Mouse (Mus musculus) thymus, postnatal 36 days (tissue): Measurements from ENCODE around the gene Zmynd10.

Source experiments
- DNase-seq, 2 experiments: peaks; one replicate each; pipeline ENCODE4 v3.0.0; 2022; ENCODE audit warnings: mixed read lengths in 2 of 2

Gene Zmynd10

DNA sequence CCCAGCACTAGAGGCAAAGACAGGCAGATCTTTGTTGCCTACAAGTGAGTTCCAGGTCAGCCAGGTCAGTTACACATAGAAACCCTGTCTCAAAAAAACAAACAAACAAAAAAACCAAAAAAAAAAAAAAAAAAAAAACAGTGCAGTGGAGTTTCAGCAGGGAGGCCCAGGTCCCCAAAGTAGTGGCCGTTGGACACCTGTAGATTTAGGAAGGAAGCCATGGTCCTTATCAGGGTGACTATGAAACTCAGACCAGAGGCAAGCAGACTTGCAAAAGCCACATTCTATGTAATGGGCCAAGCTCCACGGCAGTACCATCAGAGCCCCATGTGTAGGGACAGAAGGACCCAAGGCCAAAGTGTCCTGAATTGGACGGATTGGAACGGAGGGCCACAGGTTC is 34.5 kb downstream of the Zmynd10 start:
- no peak for DNase-seq

DNA sequence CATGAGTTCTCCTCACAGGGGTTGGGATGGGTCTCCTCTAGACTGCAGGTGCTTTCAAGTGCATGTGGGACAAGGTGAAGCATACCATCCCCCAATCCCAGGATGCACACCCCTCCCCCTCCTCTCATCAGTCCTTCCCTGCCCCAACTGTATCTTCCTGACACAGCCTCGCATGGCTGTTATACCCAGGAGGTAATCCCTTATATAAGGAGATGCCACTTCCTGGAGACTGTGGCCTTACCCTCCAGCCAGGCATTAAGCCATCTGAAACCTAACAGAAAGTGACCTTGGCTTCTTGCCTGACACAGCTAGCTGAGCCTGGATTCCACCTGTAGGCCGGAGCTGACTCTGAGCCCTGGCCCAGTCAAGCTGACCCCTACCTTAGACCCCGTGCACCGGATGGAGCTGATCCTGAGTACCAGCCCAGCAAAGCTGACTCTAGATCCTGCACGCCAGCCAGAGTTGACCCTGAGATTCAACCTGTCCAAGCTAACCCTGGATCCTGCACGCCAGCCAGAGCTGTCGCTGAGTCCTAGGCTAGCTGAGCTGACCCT is 35.5 kb downstream of the Zmynd10 start:
- DNase-seq, result no peak

GRCm38 (mm10) chr9:107583174-107583573 is 36.1 kb downstream of the Zmynd10 start:
- DNase-seq, result no peak

DNA sequence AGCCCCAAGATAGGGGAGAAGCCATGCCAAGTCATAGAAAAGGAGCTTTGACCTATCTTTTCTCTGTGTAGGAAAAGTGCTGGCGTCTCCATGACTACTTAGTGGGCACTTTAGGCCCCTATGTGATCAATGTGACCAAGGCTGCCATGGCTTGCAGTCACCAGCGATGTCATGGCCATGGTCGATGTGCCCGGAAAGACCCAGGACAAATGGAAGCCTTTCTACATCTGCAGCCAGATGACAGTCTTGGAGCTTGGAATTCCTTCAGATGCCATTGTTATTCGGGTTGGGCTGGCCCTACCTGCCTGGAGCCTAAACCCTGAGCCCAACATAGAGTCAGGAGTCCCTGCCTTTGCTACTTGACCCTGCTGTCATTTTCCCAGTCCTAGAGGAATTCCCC is 39.4 kb downstream of the Zmynd10 start:
- peak in 1 of 2 experiments; percentile 23 for DNase-seq

DNA sequence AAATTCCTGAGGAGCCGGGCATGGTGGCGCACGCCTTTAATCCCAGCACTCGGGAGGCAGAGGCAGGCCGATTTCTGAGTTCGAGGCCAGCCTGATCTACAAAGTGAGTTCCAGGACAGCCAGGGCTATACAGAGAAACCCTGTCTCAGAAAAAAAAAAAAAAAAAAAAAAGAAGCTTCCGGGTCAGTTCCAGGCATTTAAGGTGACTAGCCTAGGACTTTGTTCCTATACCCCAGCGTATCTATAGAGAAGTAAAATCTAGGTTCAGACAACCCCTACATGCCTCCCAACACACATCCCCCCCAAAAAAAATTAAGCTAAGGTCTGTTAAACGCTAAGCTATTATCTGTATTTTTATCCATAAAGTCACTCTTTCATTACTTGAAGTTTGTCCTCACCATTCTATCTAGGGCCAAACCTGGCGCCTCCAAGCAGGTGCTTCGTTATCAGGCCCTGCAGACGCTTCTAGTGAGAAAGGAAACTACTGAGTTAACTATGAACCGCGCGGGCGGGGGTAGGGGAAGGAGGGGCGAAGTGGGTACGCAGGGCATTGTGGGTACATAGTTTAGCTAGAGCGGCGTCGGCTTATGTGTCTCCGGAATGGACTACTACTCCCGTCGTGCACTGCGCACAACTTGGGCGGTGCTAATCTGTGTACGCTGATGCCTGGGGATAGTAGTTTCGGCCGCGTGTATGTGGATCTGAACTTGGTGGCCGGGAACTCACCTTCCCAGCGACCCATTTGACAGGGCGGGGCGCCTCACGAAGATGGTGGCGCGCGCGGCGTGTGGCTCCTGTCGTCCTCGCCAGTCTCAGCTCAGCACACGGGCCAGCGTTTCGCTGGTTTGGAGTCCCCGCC is 40.1 kb downstream of the Zmynd10 start, which contains the start of gene Ifrd2:
Gene Ifrd2 (plus strand): TSS at position 669 of the 859 bp plus-strand sequence.
- DNase-seq, result peak; percentile 97 to 99

GRCm38 (mm10) chr9:107587833-107588639 is 40.9 kb downstream of the Zmynd10 start:
- no peak for DNase-seq

DNA sequence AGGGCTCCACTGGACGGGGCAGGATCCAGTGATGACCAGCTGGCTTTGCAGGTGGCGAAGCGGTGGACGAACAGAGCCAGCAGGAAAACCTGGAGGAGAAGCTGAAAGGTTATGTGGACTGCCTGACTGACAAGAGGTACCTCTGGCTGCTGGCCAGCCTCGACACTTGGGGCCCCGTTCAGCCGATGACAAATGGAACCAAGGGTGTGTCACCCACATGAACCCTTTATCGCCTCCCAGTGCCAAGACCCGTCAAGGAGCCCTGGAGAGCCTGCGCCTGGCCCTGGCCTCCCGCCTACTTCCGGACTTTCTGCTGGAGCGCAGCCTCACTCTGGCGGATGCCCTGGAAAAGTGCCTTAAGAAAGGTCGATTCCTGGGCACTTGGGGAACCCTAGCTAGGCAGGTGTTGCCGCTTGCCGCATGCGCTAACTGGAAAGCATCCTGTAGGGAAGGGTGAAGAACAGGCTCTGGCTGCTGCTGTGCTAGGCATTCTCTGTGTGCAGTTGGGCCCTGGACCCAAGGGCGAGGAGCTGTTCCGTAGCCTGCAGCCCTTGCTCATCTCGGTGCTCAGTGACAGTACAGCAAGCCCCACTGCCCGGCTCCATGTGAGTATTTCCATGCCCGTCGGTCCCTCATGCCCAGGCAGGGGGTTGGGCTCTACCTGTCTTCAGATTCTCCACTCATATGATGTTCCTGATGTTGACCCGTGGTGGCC is 43.1 kb downstream of the Zmynd10 start:
- DNase-seq, result peak in 1 of 2 experiments; percentile 30

DNA sequence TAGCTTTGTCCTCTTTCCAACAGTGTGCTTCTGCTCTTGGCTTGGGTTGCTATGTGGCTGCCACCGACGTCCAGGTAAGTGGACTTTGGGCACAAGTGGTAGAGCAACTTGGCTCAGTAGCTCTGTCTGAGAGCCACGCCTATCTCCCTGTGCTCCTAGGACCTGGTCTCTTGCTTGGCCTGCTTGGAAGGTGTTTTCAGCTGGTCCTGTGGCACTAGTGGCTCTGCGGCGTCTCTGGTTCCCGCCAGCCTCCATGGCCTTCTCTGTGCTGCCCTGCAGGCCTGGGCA is 43.6 kb downstream of the Zmynd10 start:
- DNase-seq, result no peak

DNA sequence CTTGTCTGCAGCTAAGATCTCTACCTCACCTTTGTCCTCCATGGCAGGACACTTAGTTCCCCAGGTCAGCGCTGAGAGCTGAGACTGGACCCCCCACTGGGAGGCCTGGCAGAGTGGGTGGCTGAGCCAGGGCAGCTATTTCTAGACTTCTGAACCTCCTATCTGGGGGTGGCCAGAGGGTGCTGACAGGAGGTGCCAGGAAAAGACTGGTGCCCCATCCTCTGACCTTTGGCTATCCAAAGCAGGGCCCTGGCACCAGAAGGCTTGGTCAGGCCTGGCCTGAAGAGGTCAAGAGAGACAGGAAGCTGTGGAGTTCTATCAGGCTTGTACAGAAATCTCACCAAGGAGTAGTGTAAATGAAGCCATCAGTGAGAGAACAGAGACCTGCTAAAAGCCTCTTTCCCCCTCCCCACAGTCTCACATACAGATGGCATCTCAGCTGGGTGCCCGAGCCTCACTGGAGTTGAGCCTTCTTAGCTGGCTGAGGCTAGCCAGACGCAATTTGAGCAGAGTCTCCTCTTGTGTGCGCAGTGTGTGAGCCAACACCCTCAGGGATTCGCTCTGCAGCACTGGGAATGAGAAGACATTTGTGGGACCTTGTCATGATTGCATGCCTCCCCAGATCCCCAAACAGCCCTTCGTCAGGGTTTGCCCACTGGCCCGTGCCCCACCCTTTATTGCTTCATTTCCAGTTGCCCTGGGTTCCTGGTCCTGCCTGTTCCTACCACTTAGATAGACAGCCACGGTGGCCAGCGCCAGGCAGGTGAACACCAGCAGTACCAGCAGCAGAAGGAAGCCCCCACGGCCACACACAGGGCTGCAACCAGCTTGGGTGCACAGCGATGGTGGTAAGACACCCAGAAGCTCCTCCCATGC is 46.2 kb downstream of the Zmynd10 start:
- DNase-seq, result no peak

GRCm38 (mm10) chr9:107594281-107595062 is 47.4 kb downstream of the Zmynd10 start:
- no peak for DNase-seq

- DNase-seq, result no peak
These were observed 49.8 kb downstream of the Zmynd10 start for GRCm38 (mm10) chr9:107596619-107597569.

GRCm38 (mm10) chr9:107598385-107598784 is 51.3 kb downstream of the Zmynd10 start:
- DNase-seq, result no peak

GRCm38 (mm10) chr9:107599433-107599832 is 52.3 kb downstream of the Zmynd10 start:
- no peak for DNase-seq

GRCm38 (mm10) chr9:107599842-107600241 is 52.7 kb downstream of the Zmynd10 start:
- DNase-seq, result no peak

DNA sequence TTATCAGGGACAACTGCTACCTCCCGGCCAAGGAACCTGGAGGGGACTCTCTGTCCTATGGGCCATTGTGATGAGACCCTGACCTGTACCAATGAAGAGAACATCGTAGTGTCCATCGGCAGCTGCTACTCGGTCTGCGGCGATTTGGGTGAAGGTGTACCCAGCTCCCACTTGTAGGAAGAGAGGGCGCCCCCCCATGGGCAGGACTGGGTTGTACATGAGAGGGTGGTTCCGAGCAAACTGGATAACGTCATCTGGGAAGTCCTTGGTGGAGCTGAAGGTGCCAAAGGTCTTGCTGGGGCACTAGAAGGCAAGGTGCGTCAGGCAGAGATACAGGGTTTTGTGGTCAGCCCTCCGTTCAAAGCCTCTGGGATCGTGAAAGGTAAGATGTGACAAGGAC is 53.6 kb downstream of the Zmynd10 start:
- DNase-seq, result peak in 1 of 2 experiments; percentile 48
